Mouse (Mus musculus) midbrain, embryonic 10.5 days (tissue): ENCODE results near the gene Tiam1. TPM values are rescaled to one million over a fixed set of nuclear protein-coding genes. Genes with fewer than 3 reads are reported as not detected.
A peak's percentile ranks its signal among the peaks of the same experiment; 100 is the strongest.
"Not testable (repeated sequence)": the region's sequence is repeated elsewhere in the genome, so short reads cannot be mapped to it uniquely, and the experiment has no call there.

Experiments
- DNase-seq: peaks from one replicate; pipeline ENCODE4 v3.0.0-alpha.2; 2017; ENCODE audit warnings: low spot score
- H3K27ac ChIP-seq: fragments of 300-500 bp; sonication (generic); replicated peaks from 2 replicates; pipeline ENCODE4 v1.5.1; 2016; ENCODE audit warnings: mild to moderate bottlenecking
- H3K27me3 ChIP-seq: fragments of 300-500 bp; sonication (generic); 2 replicates; pipeline ENCODE4 v1.6.1; 2016; ENCODE audit warnings: low read depth, mild to moderate bottlenecking; ENCODE audit not compliant: poor library complexity, severe bottlenecking
- H3K36me3 ChIP-seq: fragments of 300-500 bp; sonication (generic); 2 replicates; pipeline ENCODE4 v1.6.1; 2016; ENCODE audit warnings: mild to moderate bottlenecking, moderate library complexity
- H3K4me1 ChIP-seq: fragments of 300-500 bp; sonication (generic); 2 replicates; pipeline ENCODE4 v1.6.1; 2016
- H3K4me3 ChIP-seq: fragments of 300-500 bp; sonication (generic); 2 replicates; pipeline ENCODE4 v1.5.1; 2016; ENCODE audit warnings: mild to moderate bottlenecking, moderate library complexity
- H3K9me3 ChIP-seq: fragments of 300-500 bp; sonication (generic); replicated peaks from 2 replicates; pipeline ENCODE4 v1.6.1; 2016; ENCODE audit warnings: mild to moderate bottlenecking
- WGBS: fragments of 180-500 bp; shearing (Covaris S2); methylation state at CpG from one replicate; pipeline ENCODE4 v1.1.7; 2016; 5-methylcytosine and 5-hydroxymethylcytosine counted together
- polyA plus RNA-seq: library from polyadenylated mRNA; unstranded; fragments of >200 nt; fragmentation: Nextera tagmentation; extraction: Ambion mirVana; gene quantifications from 2 replicates; pipeline ENCODE4 v1.2.1, GENCODE M21; 2016

Gene Tiam1
- polyA plus RNA-seq, 1 experiment from 2014 or later = 13.8 TPM

DNA sequence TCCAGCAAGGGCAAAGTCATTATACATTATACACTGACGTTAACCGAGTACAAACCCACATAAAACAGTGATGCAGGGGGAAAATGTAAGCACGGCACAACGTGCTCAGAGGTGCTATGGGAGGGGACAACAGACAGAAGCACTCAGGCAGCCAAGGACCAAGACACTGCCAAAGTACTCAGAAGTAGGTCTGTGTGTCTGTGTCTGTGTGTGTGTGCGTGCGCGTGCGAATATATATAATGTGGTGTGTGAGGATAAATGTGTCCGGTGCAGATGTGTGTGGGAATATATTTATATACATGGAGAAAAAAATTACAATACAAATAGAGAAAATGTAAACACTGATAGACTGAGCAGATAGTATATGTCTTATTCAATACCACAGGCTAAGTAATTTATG is 50.6 kb downstream of the Tiam1 start:
- WGBS = 89% methylated on average over 9 of the region's 9 CpGs
- H3K4me1 ChIP-seq = 0 out of 2 replicates have a peak, but pooled peaks cover 5% of the 10 kb centered on the region
- no peaks in the 10 kb centered on the region; the same call in 1 of the 2 replicates for H3K27me3 ChIP-seq
- H3K4me3 ChIP-seq = no peak overlapping the region
- no peak for DNase-seq
- H3K9me3 ChIP-seq = no peaks in the 10 kb centered on the region
- no peak overlapping the region for H3K27ac ChIP-seq
- peaks cover 9% of the 10 kb centered on the region; the same call in 1 of the 2 replicates for H3K36me3 ChIP-seq

DNA sequence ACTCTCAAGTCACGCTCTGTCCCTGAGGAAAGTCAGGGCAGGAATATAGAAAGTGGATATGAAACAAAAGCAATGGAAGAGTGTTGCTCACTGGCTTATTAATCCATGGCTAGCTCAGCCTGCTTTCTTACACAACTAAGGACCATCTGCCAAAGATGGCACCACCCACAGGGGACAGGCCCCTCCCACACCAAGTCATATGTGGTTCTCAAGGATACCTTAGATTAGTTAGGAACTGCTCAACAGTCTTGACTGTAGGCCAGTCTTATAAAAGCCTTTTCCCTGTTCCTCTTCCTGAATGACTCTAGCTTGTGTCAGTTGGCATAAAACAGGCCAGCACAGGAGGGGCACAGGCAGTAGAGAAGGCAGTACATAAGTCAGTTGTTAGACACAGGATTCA is 51.7 kb downstream of the Tiam1 start:
- peaks cover 2% of the 10 kb centered on the region; the same call in 1 of the 2 replicates for H3K27me3 ChIP-seq
- H3K4me3 ChIP-seq = no peak overlapping the region
- no peak for DNase-seq
- 0 out of 2 replicates have a peak, but pooled peaks cover 5% of the 10 kb centered on the region for H3K4me1 ChIP-seq
- H3K36me3 ChIP-seq = peaks cover 9% of the 10 kb centered on the region; the same call in 1 of the 2 replicates
- H3K27ac ChIP-seq = no peak overlapping the region
- H3K9me3 ChIP-seq = no peaks in the 10 kb centered on the region
- WGBS = 92% methylated on average over 1 of the region's 1 CpGs

DNA sequence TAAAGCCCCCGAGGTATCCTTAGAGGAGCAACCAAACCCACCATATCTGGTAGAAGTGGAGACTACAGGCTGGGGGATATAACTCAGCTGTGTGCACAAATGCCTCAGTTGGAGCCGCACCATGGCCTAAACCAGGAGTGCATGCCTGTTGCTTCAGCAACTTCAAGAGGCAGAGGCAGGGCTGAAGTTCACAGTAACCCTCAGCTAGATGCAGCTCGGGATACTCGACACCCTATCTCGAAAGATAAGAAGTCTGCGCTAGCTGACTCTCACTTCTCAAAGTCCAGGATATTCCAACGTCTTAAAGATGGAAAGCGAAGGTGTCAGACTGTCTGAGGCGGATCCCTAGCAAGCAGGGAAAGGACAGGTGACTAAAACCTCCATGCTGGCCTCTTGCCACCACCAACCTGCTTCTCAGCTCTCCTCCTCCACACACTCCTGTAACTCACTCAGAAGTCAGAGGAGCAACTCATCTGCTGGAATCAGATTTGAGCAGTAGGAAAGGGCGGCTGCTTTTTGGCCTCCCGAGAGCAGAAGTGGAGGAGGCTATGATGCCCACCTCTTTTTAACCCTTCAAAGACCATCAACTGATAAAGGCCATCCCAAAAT is 52.4 kb downstream of the Tiam1 start:
- Histone ChIP-seq H3K4me3 (no peak overlapping the region), H3K27me3 (peaks cover 9% of the 10 kb centered on the region), H3K27ac (no peak overlapping the region), H3K9me3 (no peaks in the 10 kb centered on the region), H3K36me3 (peaks cover 9% of the 10 kb centered on the region; the same call in 1 of the 2 replicates), H3K4me1 (0 out of 2 replicates have a peak, but pooled peaks cover 5% of the 10 kb centered on the region)
- 83% methylated on average over 11 of the region's 11 CpGs for WGBS
- DNase-seq = no peak

DNA sequence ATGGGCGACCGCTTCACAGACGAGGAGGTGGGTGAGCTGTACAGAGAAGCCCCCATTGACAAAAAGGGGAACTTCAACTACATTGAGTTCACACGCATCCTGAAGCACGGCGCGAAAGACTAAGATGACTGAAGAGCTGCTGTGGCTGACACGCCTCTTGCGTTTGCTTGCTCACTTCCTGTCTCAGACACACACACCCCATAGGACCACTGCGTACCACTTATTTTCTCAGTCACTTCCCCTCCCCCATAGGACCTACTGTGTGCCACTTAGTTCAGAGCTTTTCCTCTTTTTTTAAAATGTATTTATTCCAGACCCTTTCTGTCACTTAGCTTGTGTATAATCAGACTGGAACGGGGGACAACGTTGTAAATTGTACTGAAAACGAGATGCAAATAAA is 53.2 kb downstream of the Tiam1 start:
- Histone ChIP-seq H3K27ac (no peak overlapping the region), H3K9me3 (no peaks in the 10 kb centered on the region), H3K4me1 (0 out of 2 replicates have a peak, but pooled peaks cover 5% of the 10 kb centered on the region), H3K27me3 (peaks cover 17% of the 10 kb centered on the region), H3K4me3 (no peak overlapping the region), H3K36me3 (peaks cover 9% of the 10 kb centered on the region; the same call in 1 of the 2 replicates)
- WGBS = 96% methylated on average over 13 of the region's 13 CpGs
- no peak for DNase-seq

DNA sequence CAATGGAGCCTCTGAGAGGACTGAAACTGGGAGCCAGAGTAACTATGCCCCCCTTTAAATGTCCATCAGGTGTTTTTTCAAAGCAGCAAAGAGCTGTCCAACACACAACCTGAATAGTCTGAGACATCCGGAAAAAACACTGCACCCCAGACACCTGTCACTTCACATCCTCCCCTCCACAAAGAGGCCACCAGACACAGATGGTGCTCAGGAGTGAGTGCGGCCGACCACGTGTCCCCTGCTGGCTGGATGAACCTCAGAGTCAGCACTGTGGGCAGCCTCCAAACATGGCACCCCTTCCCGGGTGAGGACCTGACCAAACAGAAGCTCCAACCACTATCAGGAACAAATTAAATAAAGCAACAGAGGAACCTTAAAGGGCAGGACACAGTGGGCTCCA is 56.3 kb downstream of the Tiam1 start:
- Histone ChIP-seq H3K4me1 (peaks cover 3% of the 10 kb centered on the region; the same call in 1 of the 2 replicates), H3K27ac (no peak overlapping the region), H3K4me3 (no peak overlapping the region), H3K9me3 (no peaks in the 10 kb centered on the region), H3K36me3 (peaks cover 9% of the 10 kb centered on the region; the same call in 1 of the 2 replicates), H3K27me3 (peaks cover 48% of the 10 kb centered on the region)
- WGBS = 91% methylated on average over 5 of the region's 5 CpGs
- no peak for DNase-seq

DNA sequence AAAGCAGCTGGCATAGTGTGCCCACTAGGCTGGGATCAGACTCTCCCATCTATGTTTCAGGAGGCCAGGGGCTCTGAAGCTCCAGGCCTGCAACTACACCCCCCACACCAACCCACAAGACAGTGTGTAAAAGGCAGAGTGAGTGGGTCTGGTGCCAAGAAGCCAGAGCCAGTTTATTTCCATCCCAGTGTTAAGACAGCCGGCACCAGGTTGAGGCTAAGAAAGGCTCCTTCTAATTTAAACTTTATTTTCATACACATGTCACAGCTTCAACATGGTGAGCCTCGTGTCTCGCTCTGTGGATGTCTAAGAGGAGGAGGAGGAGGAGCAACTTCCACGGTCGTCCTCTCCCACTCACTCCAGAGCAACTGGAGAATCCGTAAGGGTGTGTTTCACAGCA is 57.5 kb downstream of the Tiam1 start:
- no peaks in the 10 kb centered on the region for H3K9me3 ChIP-seq
- H3K36me3 ChIP-seq = peaks cover 9% of the 10 kb centered on the region; the same call in 1 of the 2 replicates
- no peak overlapping the region for H3K4me3 ChIP-seq
- peaks cover 60% of the 10 kb centered on the region for H3K27me3 ChIP-seq
- 93% methylated on average over 6 of the region's 6 CpGs for WGBS
- DNase-seq = no peak
- H3K27ac ChIP-seq = no peak overlapping the region
- peaks cover 3% of the 10 kb centered on the region; the same call in 1 of the 2 replicates for H3K4me1 ChIP-seq

DNA sequence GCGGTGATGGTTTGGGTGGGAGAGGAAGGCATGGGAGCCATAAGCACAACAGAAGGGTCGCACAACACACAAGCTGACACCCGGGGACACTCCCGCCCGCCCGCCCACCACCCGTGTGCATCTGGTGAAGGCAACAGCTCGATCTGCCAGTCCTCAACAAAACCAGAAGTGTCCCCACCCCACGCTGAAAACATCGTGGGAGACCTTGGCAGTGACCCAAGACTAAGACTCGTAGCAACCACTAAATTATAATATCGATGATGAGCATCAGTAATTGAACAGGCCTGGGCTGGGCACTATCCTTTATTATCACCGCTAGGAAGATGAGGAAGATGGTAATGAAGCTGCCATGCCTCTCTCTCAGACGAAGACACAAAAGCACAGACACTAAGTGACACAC is 58.0 kb downstream of the Tiam1 start:
- H3K27ac ChIP-seq = no peak overlapping the region
- no peaks in the 10 kb centered on the region for H3K9me3 ChIP-seq
- DNase-seq = no peak
- peaks cover 9% of the 10 kb centered on the region; the same call in 1 of the 2 replicates for H3K36me3 ChIP-seq
- 91% methylated on average over 14 of the region's 14 CpGs for WGBS
- no peak overlapping the region for H3K4me3 ChIP-seq
- H3K4me1 ChIP-seq = peaks cover 3% of the 10 kb centered on the region; the same call in 1 of the 2 replicates
- peaks cover 65% of the 10 kb centered on the region for H3K27me3 ChIP-seq

DNA sequence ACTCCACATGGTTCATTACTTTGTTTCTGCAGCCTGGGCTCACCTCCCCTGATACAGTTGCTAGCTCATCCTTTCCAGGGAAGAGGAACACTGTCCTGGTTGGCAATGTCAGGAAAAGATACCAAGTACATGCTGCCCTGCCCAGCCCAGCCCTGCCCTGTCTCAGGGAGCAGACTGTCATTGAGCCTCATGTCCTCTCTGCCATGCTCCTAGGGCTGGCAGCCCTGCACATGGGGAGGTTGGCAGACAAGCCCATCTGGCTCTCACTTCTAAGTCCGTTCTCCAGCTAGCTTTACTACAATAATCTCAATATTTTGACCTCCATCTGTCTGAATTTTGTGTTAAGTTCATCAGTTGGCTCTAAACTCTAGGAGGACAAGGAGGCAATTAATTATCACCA is 62.4 kb downstream of the Tiam1 start:
- H3K4me3 ChIP-seq = no peak overlapping the region
- WGBS = 86% methylated on average over 1 of the region's 1 CpGs
- H3K27ac ChIP-seq = no peak overlapping the region
- H3K27me3 ChIP-seq = peaks cover 98% of the 10 kb centered on the region
- no peaks in the 10 kb centered on the region for H3K9me3 ChIP-seq
- peaks cover 15% of the 10 kb centered on the region for H3K4me1 ChIP-seq
- H3K36me3 ChIP-seq = no peaks in the 10 kb centered on the region
- DNase-seq = no peak

DNA sequence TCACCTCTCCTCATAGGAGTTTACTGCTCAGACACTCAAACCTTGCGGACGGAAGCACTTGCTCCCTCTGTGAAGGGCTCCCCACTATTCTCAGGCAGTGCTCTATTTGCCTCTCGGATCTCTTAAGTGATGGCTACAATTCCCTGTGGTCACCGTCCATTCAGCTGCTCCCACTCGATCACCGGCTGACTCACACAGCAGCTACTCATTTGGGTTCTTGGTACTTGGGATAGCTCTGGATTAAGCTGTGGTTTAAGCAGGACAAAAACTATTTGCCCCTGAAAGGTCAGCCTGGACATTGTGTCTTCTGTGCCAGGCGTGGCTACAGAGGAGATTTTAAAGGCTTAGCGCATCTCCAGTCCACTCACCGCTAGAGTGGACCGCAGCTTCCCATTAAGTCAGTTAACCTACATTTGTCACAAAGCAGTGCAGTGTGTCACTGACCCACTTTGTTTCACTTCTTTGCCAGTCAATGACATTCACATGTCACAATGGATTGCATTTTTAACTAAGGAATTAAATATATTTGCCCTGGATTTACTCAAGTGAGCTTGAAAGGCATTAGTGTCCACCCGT is 64.7 kb downstream of the Tiam1 start:
- no peaks in the 10 kb centered on the region for H3K36me3 ChIP-seq
- peaks cover 98% of the 10 kb centered on the region for H3K27me3 ChIP-seq
- H3K4me3 ChIP-seq = no peak overlapping the region
- 48% methylated on average over 11 of the region's 11 CpGs for WGBS
- H3K4me1 ChIP-seq = peaks cover 16% of the 10 kb centered on the region
- H3K27ac ChIP-seq = no peak overlapping the region
- DNase-seq = no peak
- H3K9me3 ChIP-seq = no peaks in the 10 kb centered on the region

DNA sequence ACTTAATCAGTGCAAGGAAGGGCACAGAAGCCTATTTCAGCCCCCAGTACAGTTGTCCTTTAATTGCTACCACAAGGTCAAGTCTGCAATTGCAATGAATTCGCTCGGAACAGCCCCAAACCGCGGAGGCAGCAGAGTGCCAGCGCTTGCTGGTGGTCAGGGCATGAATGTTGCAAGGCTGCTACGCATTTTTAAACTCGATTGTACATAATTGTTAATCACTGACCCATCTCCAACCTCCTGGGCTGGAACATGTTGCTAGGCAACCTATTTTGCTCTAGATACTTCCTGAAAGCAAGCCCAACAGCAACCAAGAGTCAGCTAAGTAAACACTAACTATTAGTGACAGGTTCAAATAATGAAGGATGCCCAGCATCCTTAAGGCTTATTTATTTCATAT is 70.1 kb downstream of the Tiam1 start:
- no peak overlapping the region for H3K27ac ChIP-seq
- WGBS = 37% methylated on average over 7 of the region's 7 CpGs
- H3K9me3 ChIP-seq = no peaks in the 10 kb centered on the region
- 0 out of 2 replicates have a peak overlapping the region, but pooled peaks have one; percentile 26 for H3K4me3 ChIP-seq
- H3K4me1 ChIP-seq = peaks cover 45% of the 10 kb centered on the region
- H3K27me3 ChIP-seq = peaks cover 71% of the 10 kb centered on the region
- peak; percentile 31 for DNase-seq
- H3K36me3 ChIP-seq = no peaks in the 10 kb centered on the region

DNA sequence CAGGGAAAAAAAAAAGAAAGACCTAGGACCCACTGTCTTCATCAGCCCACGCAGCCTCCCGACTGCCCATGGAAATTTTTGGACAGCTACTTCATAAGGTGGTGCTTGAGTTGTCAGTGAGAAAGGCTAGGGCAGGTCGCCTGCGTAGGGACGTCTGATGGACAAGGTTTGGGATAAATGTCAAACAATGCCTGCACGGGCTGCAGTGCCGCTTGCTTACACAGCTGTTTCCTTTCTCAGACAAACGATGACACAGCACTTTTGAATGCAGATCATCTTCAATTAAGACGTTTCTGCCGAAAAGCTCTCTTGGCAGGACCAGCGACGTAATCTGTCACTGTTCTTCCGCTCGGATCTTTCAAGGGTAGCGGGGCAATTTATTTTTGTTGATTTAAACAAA is 70.9 kb downstream of the Tiam1 start:
- 34% methylated on average over 15 of the region's 15 CpGs for WGBS
- H3K36me3 ChIP-seq = no peaks in the 10 kb centered on the region
- H3K27ac ChIP-seq = no peak overlapping the region
- peak; percentile 34 for DNase-seq
- peak overlapping the region; percentile 26 for H3K4me3 ChIP-seq
- H3K27me3 ChIP-seq = peaks cover 63% of the 10 kb centered on the region
- peaks cover 43% of the 10 kb centered on the region for H3K4me1 ChIP-seq
- no peaks in the 10 kb centered on the region for H3K9me3 ChIP-seq

DNA sequence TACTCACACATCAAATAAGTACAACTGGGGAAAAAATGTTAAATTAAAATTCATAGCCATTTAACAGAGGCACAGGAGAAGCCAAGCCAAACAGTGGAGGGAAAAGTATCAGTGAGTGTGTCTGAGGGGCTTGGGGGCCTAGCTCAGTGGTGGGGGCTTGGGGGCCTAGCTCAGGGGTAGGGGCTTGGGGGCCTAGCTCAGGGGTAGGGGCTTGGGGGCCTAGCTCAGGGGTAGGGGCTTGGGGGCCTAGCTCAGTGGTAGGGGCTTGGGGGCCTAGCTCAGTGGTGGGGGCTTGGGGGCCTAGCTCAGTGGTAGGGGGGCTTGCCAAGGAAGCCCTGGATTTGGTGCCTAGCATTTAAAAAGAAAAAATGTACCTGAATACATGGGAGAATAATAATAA is 72.4 kb downstream of the Tiam1 start:
- DNase-seq = not testable (repeated sequence)
- H3K27ac ChIP-seq = peak overlapping the region; percentile 63; the same call in 1 of the 2 replicates

DNA sequence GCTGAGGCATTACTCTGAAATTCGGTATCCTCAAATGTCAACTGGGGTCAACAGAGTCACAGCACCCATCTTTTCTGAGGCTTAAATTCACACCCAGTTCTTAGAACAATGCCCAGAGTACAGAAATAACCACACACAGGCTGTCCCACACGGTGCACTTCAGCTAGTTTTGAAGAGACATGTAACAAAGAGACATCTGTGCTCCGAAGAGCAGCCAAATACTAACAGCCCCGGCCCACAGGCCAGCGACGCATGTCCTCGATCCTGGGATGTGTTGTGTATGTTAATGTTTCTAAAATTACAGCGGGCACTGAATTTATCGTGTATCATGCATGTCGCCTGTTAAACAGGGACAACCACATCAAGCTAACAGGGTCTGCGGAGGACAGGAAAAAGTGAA is 73.5 kb downstream of the Tiam1 start:
- 0 out of 2 replicates have a peak overlapping the region, but pooled peaks have one; percentile 9 for H3K27ac ChIP-seq
- H3K4me3 ChIP-seq = no peak overlapping the region
- H3K36me3 ChIP-seq = peaks cover 5% of the 10 kb centered on the region; the same call in 1 of the 2 replicates
- 95% methylated on average over 11 of the region's 11 CpGs for WGBS
- peaks cover 43% of the 10 kb centered on the region for H3K4me1 ChIP-seq
- no peak for DNase-seq
- 0 out of 2 replicates have a peak, but pooled peaks cover 2% of the 10 kb centered on the region for H3K9me3 ChIP-seq
- peaks cover 37% of the 10 kb centered on the region for H3K27me3 ChIP-seq

More for the DNA sequence above, 72.4 kb downstream of the Tiam1 start:
- H3K27me3 ChIP-seq = peaks cover 47% of the 10 kb centered on the region
- H3K4me1 ChIP-seq = peaks cover 43% of the 10 kb centered on the region
- not testable (repeated sequence) for H3K9me3 ChIP-seq, H3K36me3 ChIP-seq, H3K4me3 ChIP-seq
